Mouse (Mus musculus) layer of hippocampus, postnatal 25 days (tissue): ENCODE data around the gene Defb20. TPM values are rescaled to one million over a fixed set of nuclear protein-coding genes. Genes with fewer than 3 reads are reported as not detected.
A peak's percentile ranks its signal among the peaks of the same experiment; 100 is the strongest.
"Not testable (repeated sequence)": the region's sequence is repeated elsewhere in the genome, so short reads cannot be mapped to it uniquely, and the experiment has no call there.

Experiments used
- DNase-seq, 2 experiments: peaks; one replicate each; pipeline ENCODE4 v3.0.0; 2022; ENCODE audit warnings: mixed read lengths in 2 of 2, low spot score in 1 of 2; ENCODE audit errors: extremely low spot score in 1 of 2
- total RNA-seq, 2 experiments: library from RNA; stranded (reverse); gene quantifications; 2 replicates each; pipeline ENCODE4 v1.2.3; 2021

The Defb20 gene
- not detected for total RNA-seq

- DNase-seq = no peak
These were observed at the start of gene Defb20 for GRCm38 (mm10) chr2:152476763-152477162. Defb20 (plus strand) TSS chr2:152477063.

- DNase-seq = no peak
These were observed 49.4 kb upstream of the Defb20 start for GRCm38 (mm10) chr2:152427493-152427892.

- DNase-seq = not testable (repeated sequence)
These were observed 48.4 kb upstream of the Defb20 start for GRCm38 (mm10) chr2:152428481-152428880.

GRCm38 (mm10) chr2:152436405-152436901 lies 40.4 kb upstream of the Defb20 start:
- DNase-seq = no peak

- DNase-seq = peak; percentile 85 to 93
These were observed 39.6 kb upstream of the Defb20 start for GRCm38 (mm10) chr2:152436983-152437860.

- no peak for DNase-seq
These were observed 37.9 kb upstream of the Defb20 start for GRCm38 (mm10) chr2:152438963-152439362.

GRCm38 (mm10) chr2:152439833-152440232 lies 37.0 kb upstream of the Defb20 start:
- no peak for DNase-seq

- DNase-seq = no peak
These were observed 34.5 kb upstream of the Defb20 start for GRCm38 (mm10) chr2:152442322-152442721.

- DNase-seq = peak in 1 of 2 experiments; percentile 46
These were observed 33.6 kb upstream of the Defb20 start for GRCm38 (mm10) chr2:152443281-152443680.

GRCm38 (mm10) chr2:152446642-152447041 lies 30.2 kb upstream of the Defb20 start:
- DNase-seq = no peak

GRCm38 (mm10) chr2:152447461-152447860 lies 29.4 kb upstream of the Defb20 start:
- DNase-seq = no peak

GRCm38 (mm10) chr2:152450241-152450640 lies 26.6 kb upstream of the Defb20 start:
- peak; percentile 48 to 87 for DNase-seq

- DNase-seq = no peak
These were observed 24.6 kb upstream of the Defb20 start for GRCm38 (mm10) chr2:152452101-152452781.

- DNase-seq = no peak
These were observed 17.6 kb upstream of the Defb20 start for GRCm38 (mm10) chr2:152459241-152459640.

GRCm38 (mm10) chr2:152464570-152465150 lies 12.2 kb upstream of the Defb20 start, which contains the start of gene Defb23:
Defb23 (minus strand) TSS chr2:152464620.
- DNase-seq = no peak

GRCm38 (mm10) chr2:152470973-152471372 lies 5.9 kb upstream of the Defb20 start:
- DNase-seq = peak; percentile 29 to 70

GRCm38 (mm10) chr2:152472434-152472833 lies 4.4 kb upstream of the Defb20 start:
- DNase-seq = no peak

- no peak for DNase-seq
These were observed 4.0 kb downstream of the Defb20 start for GRCm38 (mm10) chr2:152480881-152481280.

GRCm38 (mm10) chr2:152481726-152482125 lies 4.9 kb downstream of the Defb20 start:
- DNase-seq = no peak

- no peak for DNase-seq
These were observed 10.2 kb downstream of the Defb20 start for GRCm38 (mm10) chr2:152487024-152487423.

- DNase-seq = no peak
These were observed 13.2 kb downstream of the Defb20 start, which contains the start of gene Defb22 for GRCm38 (mm10) chr2:152490038-152490437. Defb22 (minus strand) TSS chr2:152490138.
